Mouse (Mus musculus): Measurements from ENCODE around the gene Zfp983. TPM values are rescaled to one million over a fixed set of nuclear protein-coding genes. Genes with fewer than 3 reads are reported as not detected.

Gene Zfp983
- total RNA-seq, 1 experiment from 2014 or later = 5.4 TPM

Other genes starting within 250 kb of the Zfp983 start
- gene Zfp54, start 227.4 kb upstream of the Zfp983 start, total RNA-seq (2021) = 3.3 TPM in 2 replicates
- gene Zfp51, start 200.2 kb upstream of the Zfp983 start, total RNA-seq (2021) = 7.1 and 8.5 TPM in 2 replicates
- 4.8 and 5.6 TPM in 2 replicates for gene Zfp53, start 161.6 kb upstream of the Zfp983 start, total RNA-seq (2021)
- 30.6 and 31.5 TPM in 2 replicates for gene Zfp52, start 115.1 kb upstream of the Zfp983 start, total RNA-seq (2021)
- 10.2 and 12.9 TPM in 2 replicates for gene Zfp948, start 83.6 kb upstream of the Zfp983 start, total RNA-seq (2021)
- 2.9 and 3.7 TPM in 2 replicates for gene Gm10226, start 41.2 kb downstream of the Zfp983 start, total RNA-seq (2021)
- 7.1 and 8.1 TPM in 2 replicates for gene Zfp760, start 57.1 kb downstream of the Zfp983 start, total RNA-seq (2021)
- 9.9 and 12.9 TPM in 2 replicates for gene Zfp229, start 80.2 kb downstream of the Zfp983 start, total RNA-seq (2021)
- gene Zfp820, start 195.1 kb downstream of the Zfp983 start, total RNA-seq (2021) = 2.2 and 3.1 TPM in 2 replicates

Measured in adrenal gland, postnatal 14 days (tissue).